Mouse (Mus musculus): ENCODE data around the gene Muc1. TPM values are rescaled to one million over a fixed set of nuclear protein-coding genes. Genes with fewer than 3 reads are reported as not detected.

Gene Muc1
- total and polyA plus RNA-seq, 3 experiments, result 0.04 to 1.1 TPM; not detected in 1

DNA sequence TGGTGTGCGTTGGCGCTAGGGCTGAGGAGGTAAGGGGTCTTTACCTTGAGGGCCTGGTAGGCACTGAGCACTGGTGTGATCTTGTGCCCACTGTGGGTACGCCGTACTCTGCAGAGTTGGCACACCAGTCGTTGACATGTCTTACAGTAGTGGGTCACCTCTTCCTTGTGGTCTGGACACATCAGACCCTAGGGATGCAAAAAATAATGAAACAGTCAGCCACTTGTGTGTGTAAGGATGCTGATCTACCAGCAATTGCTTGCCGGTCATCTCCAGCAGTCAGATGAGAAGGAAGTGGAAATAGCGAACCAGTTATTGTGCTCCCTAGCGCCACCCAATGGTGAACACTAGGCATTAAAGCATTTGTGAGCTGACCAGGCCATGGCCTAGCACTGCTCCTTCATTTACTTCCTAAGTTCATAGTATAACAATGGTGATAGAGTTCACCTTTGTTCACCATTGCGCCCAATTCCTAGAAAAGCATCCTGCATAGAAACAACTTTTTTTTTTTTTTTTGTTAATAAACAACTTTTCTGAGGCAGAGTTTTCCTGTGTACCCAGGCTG lies 13.6 kb downstream of the Muc1 start (continued):
- TF ChIP-seq ELF1 (IDR thresholded peaks at IDR 0.05; ENCODE audit: low read depth, low read length) (0 out of 2 replicates have a peak, but pooled peaks have one; percentile 58), ZNF384 (IDR thresholded peaks at IDR 0.05; ENCODE audit: low read depth, low read length) (peak; percentile 23; the same call in 1 of the 2 replicates)

DNA sequence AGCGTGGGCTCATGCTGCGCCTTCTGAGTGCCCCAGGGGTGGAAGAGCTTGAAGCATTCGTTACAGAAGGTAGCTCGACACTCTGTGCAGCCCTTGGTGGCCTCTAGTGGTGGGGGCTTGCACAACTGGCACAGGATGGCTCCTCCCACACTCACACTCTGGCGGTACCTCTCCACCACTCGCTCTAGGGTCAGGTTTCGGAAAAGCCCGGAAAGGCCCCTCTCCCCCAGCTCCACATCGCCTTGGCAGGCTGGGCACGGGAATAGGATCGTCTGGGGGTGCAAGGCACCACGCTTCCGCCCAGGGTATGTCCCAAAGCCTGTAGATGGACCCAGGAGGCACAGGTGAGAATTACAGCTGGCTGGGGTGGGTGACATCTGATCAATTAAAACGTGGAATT lies 14.8 kb downstream of the Muc1 start:
- TF ChIP-seq CTCF (IDR thresholded peaks at IDR 0.05 in 2 of 3, conservative IDR thresholded peaks at IDR 0.05 in 1 of 3; ENCODE audit: control insufficient read depth in 1 of 3, insufficient read depth in 1 of 3, low read depth in 2 of 3, low read length in 3 of 3, poor library complexity in 1 of 3, severe bottlenecking in 1 of 3) (peak; percentile 27 to 51 (median 39)), TAL1 (IDR thresholded peaks at IDR 0.05; ENCODE audit: low read length) (no peak), GABPA (IDR thresholded peaks at IDR 0.05; ENCODE audit: low read depth, low read length) (no peak), JUND (IDR thresholded peaks at IDR 0.05; ENCODE audit: low read depth, low read length) (no peak), SIN3A (IDR thresholded peaks at IDR 0.05; ENCODE audit: low read length) (no peak)
- Histone ChIP-seq H3K27ac (ENCODE audit: control insufficient read depth, low read depth, low read length) (no peak overlapping the region), H3K27me3 (ENCODE audit: control insufficient read depth in 1 of 2, insufficient read depth in 2 of 2, low read length in 2 of 2) (no peaks in the 10 kb centered on the region), H3K4me1 (ENCODE audit: control insufficient read depth in 1 of 2, insufficient read depth in 2 of 2, low read length in 2 of 2) (peaks cover 11 to 12% of the 10 kb centered on the region in 2 experiments; a peak in 3 of 4 replicates), H3K36me3 (ENCODE audit: control insufficient read depth in 1 of 2, insufficient read depth in 2 of 2, low read length in 2 of 2) (peaks cover 7 to 11% of the 10 kb centered on the region in 2 experiments; a peak in 3 of 4 replicates), H3K4me3 (ENCODE audit: control insufficient read depth in 1 of 2, insufficient read depth in 1 of 2, low read depth in 2 of 2, low read length in 2 of 2) (no peak overlapping the region), H3K79me2 (ENCODE audit: control insufficient read depth, insufficient read depth, low read length, poor library complexity) (peaks cover 17% of the 10 kb centered on the region), H3K9me3 (replicated peaks; ENCODE audit: insufficient read depth, low read length) (no peaks in the 10 kb centered on the region), H3K9ac (ENCODE audit: control insufficient read depth, low read depth, low read length, poor library complexity, severe bottlenecking) (no peak overlapping the region)
- peak; percentile 50 for DNase-seq (ENCODE audit: low read depth, low spot score)

DNA sequence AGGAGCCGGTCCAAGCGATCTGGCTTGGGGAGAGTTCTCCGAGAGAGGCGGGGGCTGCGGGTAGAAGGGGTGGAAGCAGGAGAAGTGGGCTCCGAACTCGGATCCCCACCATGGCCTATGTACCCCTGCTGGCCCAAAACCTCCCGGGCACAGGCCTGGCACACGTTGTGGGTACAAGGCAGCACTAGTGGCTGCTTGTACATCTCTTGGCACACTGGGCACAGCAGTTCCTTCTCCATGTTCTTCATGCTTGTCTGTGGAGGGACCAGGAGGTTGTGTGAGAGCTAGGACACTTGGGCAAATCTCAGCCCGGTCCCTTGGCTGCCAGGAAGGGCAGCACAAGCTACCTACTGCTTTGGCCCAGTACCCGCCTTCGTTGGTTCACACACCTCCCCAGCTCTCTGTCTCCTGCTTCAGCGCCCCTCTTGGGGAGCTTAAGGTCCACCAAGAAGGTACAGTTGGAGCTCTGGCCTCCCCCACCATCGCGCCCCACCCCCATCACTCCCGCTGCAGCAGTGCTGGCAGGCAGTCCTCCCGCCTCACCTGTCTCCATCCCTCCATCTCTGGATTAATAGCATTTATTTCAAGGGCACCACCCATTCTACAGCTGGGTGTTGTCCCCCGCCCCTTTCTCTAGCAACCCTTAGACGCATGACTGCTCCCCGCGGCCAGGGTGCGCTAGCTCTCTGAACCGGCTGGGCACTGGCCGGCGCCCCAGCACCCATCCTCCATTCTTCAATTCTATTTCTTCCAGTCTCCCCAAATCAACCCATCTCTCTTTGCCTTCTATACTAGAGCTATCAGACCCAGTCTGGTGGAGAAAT lies 15.5 kb downstream of the Muc1 start:
- no peak for DNase-seq (ENCODE audit: low read depth, low spot score)
- Histone ChIP-seq H3K36me3 (ENCODE audit: control insufficient read depth in 1 of 2, insufficient read depth in 2 of 2, low read length in 2 of 2) (peaks cover 7 to 11% of the 10 kb centered on the region in 2 experiments; a peak in 3 of 4 replicates), H3K4me1 (ENCODE audit: control insufficient read depth in 1 of 2, insufficient read depth in 2 of 2, low read length in 2 of 2) (peaks cover 11 to 12% of the 10 kb centered on the region in 2 experiments; a peak in 3 of 4 replicates), H3K27me3 (ENCODE audit: control insufficient read depth in 1 of 2, insufficient read depth in 2 of 2, low read length in 2 of 2) (no peaks in the 10 kb centered on the region), H3K9me3 (replicated peaks; ENCODE audit: insufficient read depth, low read length) (no peaks in the 10 kb centered on the region), H3K79me2 (ENCODE audit: control insufficient read depth, insufficient read depth, low read length, poor library complexity) (peaks cover 17% of the 10 kb centered on the region), H3K27ac (ENCODE audit: control insufficient read depth, low read depth, low read length) (no peak overlapping the region), H3K9ac (ENCODE audit: control insufficient read depth, low read depth, low read length, poor library complexity, severe bottlenecking) (no peak overlapping the region), H3K4me3 (ENCODE audit: control insufficient read depth in 1 of 2, insufficient read depth in 1 of 2, low read depth in 2 of 2, low read length in 2 of 2) (no peak overlapping the region)
- no peak for TF ChIP-seq GATA1 (IDR thresholded peaks at IDR 0.05; ENCODE audit: low read depth, low read length)

DNA sequence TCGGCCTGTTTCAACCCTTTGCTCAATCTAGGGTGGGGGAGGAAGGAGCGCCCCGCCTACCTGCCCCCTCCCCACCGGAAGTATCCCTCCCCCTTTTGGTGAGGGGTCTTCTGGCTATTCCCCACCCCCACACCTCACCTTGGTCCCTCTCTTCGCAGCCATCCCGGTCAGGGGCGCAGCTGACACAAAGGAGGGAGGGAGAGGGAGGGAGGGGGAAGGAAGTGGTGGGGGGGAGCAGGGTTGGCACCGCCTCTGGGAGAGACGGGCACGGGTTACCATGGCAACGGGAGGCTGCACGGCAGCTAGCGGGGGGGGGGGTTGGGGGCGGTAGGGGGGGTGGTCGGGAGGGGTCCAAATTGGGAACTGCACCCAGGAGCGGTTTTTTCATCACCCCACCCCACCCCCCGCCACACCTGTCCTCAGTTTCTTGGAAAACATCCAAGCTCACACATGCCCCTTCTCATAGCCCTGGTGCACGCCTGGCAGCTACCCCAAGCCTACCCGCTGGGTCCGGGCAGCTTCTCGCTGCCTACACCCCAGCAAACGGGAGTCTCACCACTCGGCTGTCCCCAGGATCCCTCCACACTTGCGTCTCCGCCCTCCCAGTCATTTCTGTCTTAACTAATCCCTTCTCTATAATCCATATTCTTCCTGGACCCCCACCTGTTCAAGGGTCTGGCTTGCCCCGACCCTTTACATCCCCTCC lies 16.3 kb downstream of the Muc1 start:
- TF ChIP-seq ELF1 (IDR thresholded peaks at IDR 0.05; ENCODE audit: low read depth, low read length) (no peak), MAZ (IDR thresholded peaks at IDR 0.05; ENCODE audit: low read depth, low read length) (no peak), UBTF (IDR thresholded peaks at IDR 0.05; ENCODE audit: borderline replicate concordance, insufficient read depth, low read depth, low read length) (no peak), POLR2AphosphoS5 (IDR thresholded peaks at IDR 0.05; ENCODE audit: borderline replicate concordance, low read depth, low read length) (no peak), ZKSCAN1 (IDR thresholded peaks at IDR 0.05; ENCODE audit: low read depth, low read length) (no peak), USF2 (IDR thresholded peaks at IDR 0.05; ENCODE audit: borderline replicate concordance in 1 of 2, insufficient read depth in 1 of 2, low read depth in 1 of 2, low read length in 2 of 2) (no peak)
- Histone ChIP-seq H3K27me3 (ENCODE audit: control insufficient read depth in 1 of 2, insufficient read depth in 2 of 2, low read length in 2 of 2) (no peaks in the 10 kb centered on the region), H3K27ac (ENCODE audit: control insufficient read depth, low read depth, low read length) (no peak overlapping the region), H3K79me2 (ENCODE audit: control insufficient read depth, insufficient read depth, low read length, poor library complexity) (peaks cover 17% of the 10 kb centered on the region), H3K9ac (ENCODE audit: control insufficient read depth, low read depth, low read length, poor library complexity, severe bottlenecking) (peak overlapping the region; percentile 61), H3K4me1 (ENCODE audit: control insufficient read depth in 1 of 2, insufficient read depth in 2 of 2, low read length in 2 of 2) (peaks cover 11 to 12% of the 10 kb centered on the region in 2 experiments; a peak in 3 of 4 replicates), H3K36me3 (ENCODE audit: control insufficient read depth in 1 of 2, insufficient read depth in 2 of 2, low read length in 2 of 2) (peaks cover 7 to 11% of the 10 kb centered on the region in 2 experiments; a peak in 3 of 4 replicates), H3K4me3 (ENCODE audit: control insufficient read depth in 1 of 2, insufficient read depth in 1 of 2, low read depth in 2 of 2, low read length in 2 of 2) (peak overlapping the region; percentile 84 to 89), H3K9me3 (replicated peaks; ENCODE audit: insufficient read depth, low read length) (no peaks in the 10 kb centered on the region)
- no peak for DNase-seq (ENCODE audit: low read depth, low spot score)
